Mouse (Mus musculus): ENCODE results near the gene Otud3. TPM values are rescaled to one million over a fixed set of nuclear protein-coding genes. Genes with fewer than 3 reads are reported as not detected.

Otud3 gene
- total and polyA plus RNA-seq, 3 experiments, result 11.3 to 15.0 TPM; not detected in 1

GRCm38 (mm10) chr4:138863344-138863998 lies 50.3 kb downstream of the Otud3 start, which contains the start of gene Pla2g5:
Gene Pla2g5, minus strand, starts transcription at chr4:138863482.
- Histone ChIP-seq H3K9me3 (replicated peaks; ENCODE audit: insufficient read depth, low read length) (no peaks in the 10 kb centered on the region), H3K9ac (ENCODE audit: control insufficient read depth, low read depth, low read length, poor library complexity, severe bottlenecking) (no peak within 1 kb of the TSS), H3K27ac (ENCODE audit: control insufficient read depth, low read depth, low read length) (no peak within 1 kb of the TSS), H3K36me3 (ENCODE audit: control insufficient read depth in 1 of 2, insufficient read depth in 2 of 2, low read length in 2 of 2) (no peaks in the 10 kb centered on the region; a peak in 1 of 4 replicates), H3K4me3 (ENCODE audit: control insufficient read depth in 1 of 2, insufficient read depth in 1 of 2, low read depth in 2 of 2, low read length in 2 of 2) (no peak within 1 kb of the TSS), H3K27me3 (ENCODE audit: control insufficient read depth in 1 of 2, insufficient read depth in 2 of 2, low read length in 2 of 2) (peaks cover 0 to 1% of the 10 kb centered on the region in 2 experiments; a peak in 1 of 4 replicates), H3K79me2 (ENCODE audit: control insufficient read depth, insufficient read depth, low read length, poor library complexity) (no peaks in the 10 kb centered on the region), H3K4me1 (ENCODE audit: control insufficient read depth in 1 of 2, insufficient read depth in 2 of 2, low read length in 2 of 2) (peaks cover 1 to 4% of the 10 kb centered on the region in 2 experiments; a peak in 3 of 4 replicates)
- TF ChIP-seq E2F4 (IDR thresholded peaks at IDR 0.05; ENCODE audit: borderline replicate concordance, low read depth, low read length), result no peak
- DNase-seq (ENCODE audit: low read depth, low spot score), result no peak

- no peaks in the 10 kb centered on the region for H3K9me3 ChIP-seq (replicated peaks; ENCODE audit: insufficient read depth, low read length)
These were observed 54.0 kb downstream of the Otud3 start for GRCm38 (mm10) chr4:138859728-138860127.

GRCm38 (mm10) chr4:138859245-138859644 lies 54.5 kb downstream of the Otud3 start:
- TF ChIP-seq RCOR1 (IDR thresholded peaks at IDR 0.05; ENCODE audit: low read depth, low read length) (no peak), CTCF (IDR thresholded peaks at IDR 0.05 in 2 of 3, conservative IDR thresholded peaks at IDR 0.05 in 1 of 3; ENCODE audit: control insufficient read depth in 1 of 3, insufficient read depth in 1 of 3, low read depth in 2 of 3, low read length in 3 of 3, poor library complexity in 1 of 3, severe bottlenecking in 1 of 3) (peak; percentile 3 to 48 (median 17); a peak in 3 of 6 replicates)
- no peak overlapping the region for H3K9ac ChIP-seq (ENCODE audit: control insufficient read depth, low read depth, low read length, poor library complexity, severe bottlenecking)
- no peak overlapping the region for H3K4me3 ChIP-seq (ENCODE audit: control insufficient read depth in 1 of 2, insufficient read depth in 1 of 2, low read depth in 2 of 2, low read length in 2 of 2)
- DNase-seq (ENCODE audit: low read depth, low spot score), result peak; percentile 24
- H3K27ac ChIP-seq (ENCODE audit: control insufficient read depth, low read depth, low read length), result no peak overlapping the region
- no peaks in the 10 kb centered on the region for H3K79me2 ChIP-seq (ENCODE audit: control insufficient read depth, insufficient read depth, low read length, poor library complexity)
- H3K36me3 ChIP-seq (ENCODE audit: control insufficient read depth in 1 of 2, insufficient read depth in 2 of 2, low read length in 2 of 2), result no peaks in the 10 kb centered on the region
- H3K9me3 ChIP-seq (replicated peaks; ENCODE audit: insufficient read depth, low read length), result no peaks in the 10 kb centered on the region
- H3K4me1 ChIP-seq (ENCODE audit: control insufficient read depth in 1 of 2, insufficient read depth in 2 of 2, low read length in 2 of 2), result peaks cover 0 to 9% of the 10 kb centered on the region in 2 experiments; a peak in 1 of 4 replicates
- H3K27me3 ChIP-seq (ENCODE audit: control insufficient read depth in 1 of 2, insufficient read depth in 2 of 2, low read length in 2 of 2), result no peaks in the 10 kb centered on the region

More at GRCm38 (mm10) chr4:138859728-138860127, 54.0 kb downstream of the Otud3 start:
- Histone ChIP-seq H3K36me3 (ENCODE audit: control insufficient read depth in 1 of 2, insufficient read depth in 2 of 2, low read length in 2 of 2) (no peaks in the 10 kb centered on the region), H3K9ac (ENCODE audit: control insufficient read depth, low read depth, low read length, poor library complexity, severe bottlenecking) (no peak overlapping the region), H3K4me3 (ENCODE audit: control insufficient read depth in 1 of 2, insufficient read depth in 1 of 2, low read depth in 2 of 2, low read length in 2 of 2) (no peak overlapping the region), H3K79me2 (ENCODE audit: control insufficient read depth, insufficient read depth, low read length, poor library complexity) (no peaks in the 10 kb centered on the region), H3K4me1 (ENCODE audit: control insufficient read depth in 1 of 2, insufficient read depth in 2 of 2, low read length in 2 of 2) (peaks cover 0 to 9% of the 10 kb centered on the region in 2 experiments; a peak in 1 of 4 replicates), H3K27ac (ENCODE audit: control insufficient read depth, low read depth, low read length) (no peak overlapping the region), H3K27me3 (ENCODE audit: control insufficient read depth in 1 of 2, insufficient read depth in 2 of 2, low read length in 2 of 2) (no peaks in the 10 kb centered on the region)
- no peak for DNase-seq (ENCODE audit: low read depth, low spot score)
- TF ChIP-seq EP300 (IDR thresholded peaks at IDR 0.05; ENCODE audit: low read depth in 1 of 2, low read length in 2 of 2) (no peak), MXI1 (IDR thresholded peaks at IDR 0.05; ENCODE audit: low read depth, low read length) (no peak), ETS1 (IDR thresholded peaks at IDR 0.05; ENCODE audit: low read depth, low read length) (no peak), MAFK (IDR thresholded peaks at IDR 0.05; ENCODE audit: borderline replicate concordance, low read depth, low read length) (no peak), SIN3A (IDR thresholded peaks at IDR 0.05; ENCODE audit: low read length) (no peak), SMC3 (IDR thresholded peaks at IDR 0.05; ENCODE audit: low read depth, low read length) (no peak), MAZ (IDR thresholded peaks at IDR 0.05; ENCODE audit: low read depth, low read length) (no peak), CTCF (IDR thresholded peaks at IDR 0.05 in 2 of 3, conservative IDR thresholded peaks at IDR 0.05 in 1 of 3; ENCODE audit: control insufficient read depth in 1 of 3, insufficient read depth in 1 of 3, low read depth in 2 of 3, low read length in 3 of 3, poor library complexity in 1 of 3, severe bottlenecking in 1 of 3) (no peak), POLR2AphosphoS2 (IDR thresholded peaks at IDR 0.05; ENCODE audit: low read length) (no peak), TCF12 (IDR thresholded peaks at IDR 0.05; ENCODE audit: low read depth, low read length) (no peak), TAL1 (IDR thresholded peaks at IDR 0.05; ENCODE audit: low read length) (no peak), TBP (IDR thresholded peaks at IDR 0.05; ENCODE audit: low read depth, low read length) (no peak), E2F4 (IDR thresholded peaks at IDR 0.05; ENCODE audit: borderline replicate concordance, low read depth, low read length) (no peak), ZMIZ1 (IDR thresholded peaks at IDR 0.05; ENCODE audit: low read depth, low read length) (no peak), HCFC1 (IDR thresholded peaks at IDR 0.05; ENCODE audit: low read depth, low read length) (no peak)
